Mouse (Mus musculus) intestine, embryonic 14.5 days (tissue): ENCODE measurements around the gene Tns1. TPM values are rescaled to one million over a fixed set of nuclear protein-coding genes. Genes with fewer than 3 reads are reported as not detected.
A peak's percentile ranks its signal among the peaks of the same experiment; 100 is the strongest.

ENCODE experiments used
- ATAC-seq: fragments of 200-750 bp; cut with Nextera tagmentation; replicated peaks from 2 replicates; pipeline ENCODE4 v1.8.0; 2017; ENCODE audit warnings: low read depth, moderate number of reproducible peaks, moderate TSS enrichment, moderate library complexity; ENCODE audit not compliant: low FRiP score, low TSS enrichment
- DNase-seq: peaks from one replicate; pipeline ENCODE4 v3.0.0-alpha.2; 2018; ENCODE audit warnings: low spot score
- H3K27ac ChIP-seq: fragments of 300-500 bp; sonication (generic); 2 replicates; pipeline ENCODE4 v1.5.1; 2014; ENCODE audit warnings: low read depth, mild to moderate bottlenecking, control low read depth
- H3K27me3 ChIP-seq: fragments of 300-500 bp; sonication (generic); replicated peaks from 2 replicates; pipeline ENCODE4 v1.6.1; 2014; ENCODE audit warnings: low read length, control low read depth; ENCODE audit not compliant: control insufficient read depth, insufficient read depth
- H3K36me3 ChIP-seq: fragments of 300-500 bp; sonication (generic); 2 replicates; pipeline ENCODE4 v1.6.1; 2014; ENCODE audit warnings: low read length, control low read depth; ENCODE audit not compliant: control insufficient read depth, insufficient read depth
- H3K4me1 ChIP-seq: fragments of 300-500 bp; sonication (generic); replicated peaks from 2 replicates; pipeline ENCODE4 v1.6.1; 2014; ENCODE audit warnings: low read length, control low read depth, mixed read lengths; ENCODE audit not compliant: control insufficient read depth, insufficient read depth
- H3K4me2 ChIP-seq: fragments of 300-500 bp; sonication (generic); 2 replicates; pipeline ENCODE4 v1.6.1; 2014; ENCODE audit warnings: low read length
- H3K4me3 ChIP-seq: fragments of 300-500 bp; sonication (generic); 2 replicates; pipeline ENCODE4 v1.5.1; 2014; ENCODE audit warnings: low read depth, low read length, control low read depth, mixed read lengths
- H3K9ac ChIP-seq: fragments of 300-500 bp; sonication (generic); 2 replicates; pipeline ENCODE4 v1.6.1; 2014; ENCODE audit warnings: mild to moderate bottlenecking, low read length
- H3K9me3 ChIP-seq: fragments of 300-500 bp; sonication (generic); 2 replicates; pipeline ENCODE4 v1.6.1; 2016; ENCODE audit warnings: low read length, control low read depth; ENCODE audit not compliant: control insufficient read depth
- WGBS: fragments of 180-500 bp; shearing (Covaris S2); extraction: QIAGEN DNeasy Blood & Tissue Kit; methylation state at CpG from one replicate; pipeline ENCODE4 v1.1.7; 2014; 5-methylcytosine and 5-hydroxymethylcytosine counted together
- polyA plus RNA-seq: library from polyadenylated mRNA; unstranded; fragments of >200 nt; fragmentation: Nextera tagmentation; extraction: Ambion mirVana; gene quantifications from 2 replicates; pipeline ENCODE4 v1.2.1, GENCODE M21; 2014

Gene Tns1
- polyA plus RNA-seq, 1 experiment from 2014 or later = 28.7 TPM

- Histone ChIP-seq H3K27ac (no peak overlapping the region), H3K36me3 (0 out of 2 replicates have a peak, but pooled peaks cover 3% of the 10 kb centered on the region), H3K9me3 (0 out of 2 replicates have a peak, but pooled peaks cover 3% of the 10 kb centered on the region), H3K4me1 (peaks cover 8% of the 10 kb centered on the region; the same call in 1 of the 2 replicates), H3K27me3 (no peaks in the 10 kb centered on the region), H3K4me3 (no peak overlapping the region), H3K4me2 (no peak overlapping the region), H3K9ac (no peak overlapping the region)
- 58% methylated on average over 2 of the region's 2 CpGs for WGBS
- ATAC-seq (no peak), DNase-seq (no peak)
These were observed 214.9 kb downstream of the Tns1 start for GRCm38 (mm10) chr1:73909191-73909983.

- no peak overlapping the region for H3K9ac ChIP-seq
- DNase-seq (no peak), ATAC-seq (no peak)
- no peaks in the 10 kb centered on the region for H3K36me3 ChIP-seq
- H3K27me3 ChIP-seq = no peaks in the 10 kb centered on the region
- 75% methylated on average over 13 of the region's 13 CpGs for WGBS
- H3K27ac ChIP-seq = no peak overlapping the region
- 0 out of 2 replicates have a peak, but pooled peaks cover 3% of the 10 kb centered on the region for H3K9me3 ChIP-seq
- H3K4me1 ChIP-seq = no peaks in the 10 kb centered on the region
- no peak overlapping the region for H3K4me2 ChIP-seq
- no peak overlapping the region for H3K4me3 ChIP-seq
These were observed 215.9 kb downstream of the Tns1 start for GRCm38 (mm10) chr1:73908081-73908960.

GRCm38 (mm10) chr1:73907166-73907565 lies 217.1 kb downstream of the Tns1 start:
- Histone ChIP-seq H3K27me3 (no peaks in the 10 kb centered on the region), H3K4me1 (0 out of 2 replicates have a peak, but pooled peaks cover 5% of the 10 kb centered on the region), H3K4me3 (no peak overlapping the region), H3K9ac (no peak overlapping the region), H3K27ac (no peak overlapping the region), H3K9me3 (0 out of 2 replicates have a peak, but pooled peaks cover 3% of the 10 kb centered on the region), H3K36me3 (no peaks in the 10 kb centered on the region), H3K4me2 (no peak overlapping the region)
- ATAC-seq = no peak
- DNase-seq = no peak
- 95% methylated on average over 28 of the region's 28 CpGs for WGBS

- Histone ChIP-seq H3K9me3 (0 out of 2 replicates have a peak, but pooled peaks cover 3% of the 10 kb centered on the region), H3K36me3 (no peaks in the 10 kb centered on the region), H3K4me1 (0 out of 2 replicates have a peak, but pooled peaks cover 5% of the 10 kb centered on the region), H3K27ac (no peak overlapping the region), H3K4me2 (no peak overlapping the region), H3K9ac (no peak overlapping the region), H3K27me3 (no peaks in the 10 kb centered on the region), H3K4me3 (no peak overlapping the region)
- DNase-seq = peak; percentile 56
- no peak for ATAC-seq
- 50% methylated on average over 6 of the region's 6 CpGs for WGBS
These were observed 217.9 kb downstream of the Tns1 start for GRCm38 (mm10) chr1:73906376-73906775.

- H3K36me3 ChIP-seq = no peaks in the 10 kb centered on the region
- no peak overlapping the region for H3K9ac ChIP-seq
- ATAC-seq = no peak
- no peak overlapping the region for H3K4me3 ChIP-seq
- no peak overlapping the region for H3K4me2 ChIP-seq
- 54% methylated on average over 5 of the region's 5 CpGs for WGBS
- no peak overlapping the region for H3K27ac ChIP-seq
- H3K9me3 ChIP-seq = 0 out of 2 replicates have a peak, but pooled peaks cover 3% of the 10 kb centered on the region
- H3K4me1 ChIP-seq = 0 out of 2 replicates have a peak, but pooled peaks cover 5% of the 10 kb centered on the region
- DNase-seq = no peak
- H3K27me3 ChIP-seq = no peaks in the 10 kb centered on the region
These were observed 218.4 kb downstream of the Tns1 start for GRCm38 (mm10) chr1:73905811-73906190.

- H3K4me3 ChIP-seq = no peak overlapping the region
- 42% methylated on average over 10 of the region's 10 CpGs for WGBS
These were observed 219.0 kb downstream of the Tns1 start for GRCm38 (mm10) chr1:73905111-73905810.

GRCm38 (mm10) chr1:73904641-73905040 lies 219.6 kb downstream of the Tns1 start:
- ATAC-seq = no peak
- WGBS = 88% methylated on average over 8 of the region's 8 CpGs
- peak; percentile 48 for DNase-seq

More at GRCm38 (mm10) chr1:73905111-73905810, 219.0 kb downstream of the Tns1 start:
- no peaks in the 10 kb centered on the region for H3K27me3 ChIP-seq
- no peaks in the 10 kb centered on the region for H3K36me3 ChIP-seq
- peak; percentile 49 for DNase-seq
- no peak overlapping the region for H3K4me2 ChIP-seq
- H3K9ac ChIP-seq = no peak overlapping the region
- 0 out of 2 replicates have a peak, but pooled peaks cover 3% of the 10 kb centered on the region for H3K9me3 ChIP-seq
- no peak for ATAC-seq
- no peak overlapping the region for H3K27ac ChIP-seq
- 0 out of 2 replicates have a peak, but pooled peaks cover 5% of the 10 kb centered on the region for H3K4me1 ChIP-seq

GRCm38 (mm10) chr1:73903035-73903434 lies 221.2 kb downstream of the Tns1 start:
- Histone ChIP-seq H3K27ac (no peak overlapping the region), H3K36me3 (no peaks in the 10 kb centered on the region), H3K27me3 (no peaks in the 10 kb centered on the region), H3K4me3 (no peak overlapping the region), H3K4me2 (no peak overlapping the region), H3K9ac (no peak overlapping the region), H3K4me1 (0 out of 2 replicates have a peak, but pooled peaks cover 5% of the 10 kb centered on the region), H3K9me3 (0 out of 2 replicates have a peak, but pooled peaks cover 3% of the 10 kb centered on the region)
- WGBS = 86% methylated on average over 5 of the region's 5 CpGs
- DNase-seq (peak; percentile 47), ATAC-seq (no peak)

More at GRCm38 (mm10) chr1:73904641-73905040, 219.6 kb downstream of the Tns1 start:
- Histone ChIP-seq H3K4me2 (no peak overlapping the region), H3K36me3 (no peaks in the 10 kb centered on the region), H3K4me3 (no peak overlapping the region), H3K9me3 (0 out of 2 replicates have a peak, but pooled peaks cover 3% of the 10 kb centered on the region), H3K4me1 (0 out of 2 replicates have a peak, but pooled peaks cover 5% of the 10 kb centered on the region), H3K27me3 (no peaks in the 10 kb centered on the region), H3K27ac (no peak overlapping the region), H3K9ac (no peak overlapping the region)
